Mouse (Mus musculus) brain, embryonic 14.5 days (tissue): ENCODE results near the gene Gm45902. TPM values are rescaled to one million over a fixed set of nuclear protein-coding genes. Genes with fewer than 3 reads are reported as not detected.

Experiments used
- DNase-seq: peaks from one replicate; pipeline ENCODE4 v3.0.0-alpha.2; 2011; ENCODE audit warnings: low read depth
- CTCF ChIP-seq: fragments of 200-500 bp; IDR thresholded peaks from 2 replicates; pipeline ENCODE4 v1.5.1; 2012; ENCODE audit warnings: inconsistent platforms, mild to moderate bottlenecking, moderate library complexity, borderline replicate concordance; ENCODE audit not compliant: insufficient read depth, insufficient read length; ENCODE audit errors: extremely low read depth
- POLR2A ChIP-seq: fragments of 200-500 bp; IDR thresholded peaks from 2 replicates; pipeline ENCODE4 v1.6.1; 2012; ENCODE audit warnings: mild to moderate bottlenecking, inconsistent platforms, borderline replicate concordance; ENCODE audit not compliant: poor library complexity, insufficient read depth, insufficient read length, severe bottlenecking; ENCODE audit errors: extremely low read depth
- polyA plus RNA-seq: library from polyadenylated mRNA; depleted of rRNA; stranded (reverse); fragments of >200 nt; gene quantifications from 2 replicates; pipeline ENCODE4 v1.2.3, GENCODE M21; 2012; rRNA removed

Gene Gm45902
- polyA plus RNA-seq, 1 experiment = 8.1 TPM

GRCm38 (mm10) chr2:3475746-3476251 is 36.8 kb downstream of the Gm45902 start:
- DNase-seq = no peak
- TF ChIP-seq CTCF (no peak), POLR2A (no peak)

GRCm38 (mm10) chr2:3474861-3475283 is 37.7 kb downstream of the Gm45902 start, which contains the start of gene Suv39h2:
Gene Suv39h2 (minus strand): TSS chr2:3475031.
- TF ChIP-seq CTCF = no peak
- peak; percentile 77; the same call in 1 of the 2 replicates for TF ChIP-seq POLR2A
- DNase-seq = peak; percentile 98

GRCm38 (mm10) chr2:3474361-3474805 is 38.2 kb downstream of the Gm45902 start:
- no peak for TF ChIP-seq CTCF
- no peak for TF ChIP-seq POLR2A
- DNase-seq = peak; percentile 91

GRCm38 (mm10) chr2:3473891-3474290 is 38.7 kb downstream of the Gm45902 start:
- TF ChIP-seq CTCF = no peak
- TF ChIP-seq POLR2A = no peak
- no peak for DNase-seq

- TF ChIP-seq CTCF (0 out of 2 replicates have a peak, but pooled peaks have one; percentile 13), POLR2A (no peak)
Measured at GRCm38 (mm10) chr2:3456590-3456989, 56.0 kb downstream of the Gm45902 start.

More at GRCm38 (mm10) chr2:3456590-3456989, 56.0 kb downstream of the Gm45902 start:
- DNase-seq = no peak

Other genes with a start within 250 kb of the Gm45902 start
- 32.8 and 44.0 TPM in 2 replicates for gene Nmt2, start 228.6 kb downstream of the Gm45902 start, polyA plus RNA-seq
- 9.1 and 13.1 TPM in 2 replicates for gene Rpp38, start 180.1 kb downstream of the Gm45902 start, polyA plus RNA-seq
- 0.93 and 1.3 TPM in 2 replicates for gene Acbd7, start 176.6 kb downstream of the Gm45902 start, polyA plus RNA-seq
- gene Olah, start 115.6 kb downstream of the Gm45902 start, polyA plus RNA-seq = 0.04 TPM in 1 of 2 replicates, not detected in the other
- 0.72 and 3.0 TPM in 2 replicates for gene Meig1, start 90.1 kb downstream of the Gm45902 start, polyA plus RNA-seq
- gene Dclre1c, start 88.7 kb downstream of the Gm45902 start, polyA plus RNA-seq = 13.0 and 14.9 TPM in 2 replicates
- gene Suv39h2, start 37.8 kb downstream of the Gm45902 start, polyA plus RNA-seq = 8.1 and 11.4 TPM in 2 replicates
- 56.8 and 69.5 TPM in 2 replicates for gene Hspa14, start within 50 bp of the Gm45902 start, polyA plus RNA-seq
- 0.32 and 0.33 TPM in 2 replicates for gene Cdnf, start 240 bp upstream of the Gm45902 start, polyA plus RNA-seq
- 33.9 and 37.2 TPM in 2 replicates for gene Fam107b, start 57.7 kb upstream of the Gm45902 start, polyA plus RNA-seq